Mouse (Mus musculus) heart, embryonic 14.5 days (tissue): ENCODE measurements around the gene Dennd4b. TPM values are rescaled to one million over a fixed set of nuclear protein-coding genes. Genes with fewer than 3 reads are reported as not detected.
"Not testable (repeated sequence)": the region's sequence is repeated elsewhere in the genome, so short reads cannot be mapped to it uniquely, and the experiment has no call there.

Source experiments
- ATAC-seq: fragments of 200-750 bp; cut with Nextera tagmentation; 2 replicates; pipeline ENCODE4 v1.8.0; 2017; ENCODE audit warnings: low read depth, moderate TSS enrichment; ENCODE audit not compliant: insufficient number of reproducible peaks, insufficient read depth, low FRiP score
- H3K27ac ChIP-seq, 2 experiments: fragments of 200-500 bp in 1 of 2; fragments of 300-500 bp in 1 of 2; sonication (generic) in 1 of 2; replicated peaks in 1 of 2; 2 replicates each; pipeline ENCODE4 v1.5.1; 2012 to 2014; ENCODE audit warnings: low read depth in 2 of 2, low read length in 2 of 2, control low read depth in 1 of 2, mild to moderate bottlenecking in 1 of 2, mixed read lengths in 1 of 2; ENCODE audit not compliant: control insufficient read depth in 1 of 2, insufficient read depth in 1 of 2
- H3K27me3 ChIP-seq: fragments of 300-500 bp; sonication (generic); 2 replicates; pipeline ENCODE4 v1.6.1; 2014; ENCODE audit warnings: mild to moderate bottlenecking, low read length, control low read depth; ENCODE audit not compliant: control insufficient read depth, insufficient read depth
- H3K36me3 ChIP-seq: fragments of 300-500 bp; sonication (generic); 2 replicates; pipeline ENCODE4 v1.6.1; 2014; ENCODE audit warnings: mild to moderate bottlenecking, control low read depth, low read length, mixed read lengths; ENCODE audit not compliant: control insufficient read depth, insufficient read depth
- H3K4me1 ChIP-seq, 2 experiments: fragments of 200-500 bp in 1 of 2; fragments of 300-500 bp in 1 of 2; sonication (generic) in 1 of 2; 2 replicates each; pipeline ENCODE4 v1.6.1; 2012 to 2014; ENCODE audit warnings: low read length in 2 of 2, control low read depth in 1 of 2, mixed read lengths in 1 of 2; ENCODE audit not compliant: control insufficient read depth in 2 of 2, insufficient read depth in 2 of 2
- H3K4me2 ChIP-seq: fragments of 300-500 bp; sonication (generic); 2 replicates; pipeline ENCODE4 v1.6.1; 2014; ENCODE audit warnings: mild to moderate bottlenecking, low read length
- H3K4me3 ChIP-seq, 2 experiments: fragments of 200-500 bp in 1 of 2; fragments of 300-500 bp in 1 of 2; sonication (generic) in 1 of 2; 2 replicates each; pipeline ENCODE4 v1.5.1; 2012 to 2014; ENCODE audit warnings: low read length in 2 of 2, mild to moderate bottlenecking in 2 of 2, control low read depth in 1 of 2, low read depth in 1 of 2, moderate library complexity in 1 of 2; ENCODE audit not compliant: control insufficient read depth in 1 of 2, insufficient read depth in 1 of 2
- H3K9ac ChIP-seq: fragments of 300-500 bp; sonication (generic); 2 replicates; pipeline ENCODE4 v1.6.1; 2014; ENCODE audit warnings: mild to moderate bottlenecking, low read length
- H3K9me3 ChIP-seq: fragments of 300-500 bp; sonication (generic); 2 replicates; pipeline ENCODE4 v1.6.1; 2016; ENCODE audit warnings: low read length, control low read depth; ENCODE audit not compliant: control insufficient read depth
- WGBS: fragments of 180-500 bp; shearing (Covaris S2); extraction: QIAGEN DNeasy Blood & Tissue Kit; methylation state at CpG from one replicate; pipeline ENCODE4 v1.1.7; 2014; 5-methylcytosine and 5-hydroxymethylcytosine counted together
- polyA plus RNA-seq: library from polyadenylated mRNA; unstranded; fragments of >200 nt; fragmentation: Nextera tagmentation; extraction: Ambion mirVana; gene quantifications from 2 replicates; pipeline ENCODE4 v1.2.1, GENCODE M21; 2014

Dennd4b gene
- polyA plus RNA-seq, 1 experiment from 2014 or later, result 5.6 TPM

DNA sequence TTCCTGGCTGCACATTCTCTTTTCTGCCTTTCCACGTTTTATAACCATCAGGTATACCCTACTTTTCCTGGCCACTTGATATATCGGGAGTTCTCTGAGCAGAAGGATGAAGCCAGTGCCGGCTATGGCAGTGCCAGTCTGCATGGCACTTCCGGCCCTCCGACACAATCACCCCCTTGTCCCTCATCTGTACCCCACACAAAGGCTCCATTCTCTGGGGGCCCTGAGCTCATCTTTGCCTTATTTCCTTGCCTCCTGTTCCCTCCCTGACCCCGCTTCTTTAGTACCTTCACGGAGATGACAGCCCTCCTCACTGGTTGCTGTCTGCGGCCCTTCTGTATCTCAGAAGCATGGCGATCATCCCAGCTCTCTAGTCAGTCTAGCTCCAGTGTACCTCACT is 15.7 kb downstream of the Dennd4b start:
- no peaks in the 10 kb centered on the region; a peak in 1 of 4 replicates for H3K4me1 ChIP-seq
- no peak overlapping the region for H3K9ac ChIP-seq
- no peak overlapping the region for H3K4me2 ChIP-seq
- H3K9me3 ChIP-seq, result no peaks in the 10 kb centered on the region
- H3K27ac ChIP-seq, result no peak overlapping the region
- 84% methylated on average over 9 of the region's 9 CpGs for WGBS
- ATAC-seq, result no peak
- peaks cover 57% of the 10 kb centered on the region for H3K36me3 ChIP-seq
- no peaks in the 10 kb centered on the region for H3K27me3 ChIP-seq
- no peak overlapping the region for H3K4me3 ChIP-seq

DNA sequence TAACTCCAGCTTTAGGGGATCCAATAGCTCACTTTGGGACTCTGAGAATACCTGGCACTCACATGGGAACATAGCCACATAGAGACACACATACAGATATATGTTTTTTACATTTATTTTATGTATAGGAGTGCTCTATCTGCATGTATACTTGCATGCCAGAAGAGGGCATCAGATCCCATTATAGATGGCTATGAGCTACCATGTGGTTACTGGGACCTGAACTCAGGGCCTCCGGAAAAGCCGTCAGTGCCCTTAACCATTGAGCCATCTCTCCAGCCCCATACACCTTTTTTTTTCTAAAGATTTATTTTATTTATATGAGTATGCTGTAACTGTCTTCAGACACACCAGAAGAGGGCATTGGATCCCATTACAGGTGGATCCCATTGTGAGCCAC is 19.2 kb downstream of the Dennd4b start:
- 99% methylated on average over 2 of the region's 2 CpGs for WGBS
- no peak for ATAC-seq
- Histone ChIP-seq H3K9ac (no peak overlapping the region), H3K27ac (no peak overlapping the region), H3K9me3 (no peaks in the 10 kb centered on the region), H3K36me3 (peaks cover 22% of the 10 kb centered on the region), H3K4me2 (no peak overlapping the region), H3K27me3 (no peaks in the 10 kb centered on the region), H3K4me3 (no peak overlapping the region), H3K4me1 (no peaks in the 10 kb centered on the region)

- H3K9ac ChIP-seq, H3K27ac ChIP-seq, ATAC-seq, H3K9me3 ChIP-seq, H3K4me2 ChIP-seq, H3K36me3 ChIP-seq, H3K27me3 ChIP-seq, H3K4me1 ChIP-seq, H3K4me3 ChIP-seq: not testable (repeated sequence)
- WGBS, result 62% methylated on average over 3 of the region's 3 CpGs
These were observed 24.4 kb downstream of the Dennd4b start for GRCm38 (mm10) chr3:90289403-90289802.

DNA sequence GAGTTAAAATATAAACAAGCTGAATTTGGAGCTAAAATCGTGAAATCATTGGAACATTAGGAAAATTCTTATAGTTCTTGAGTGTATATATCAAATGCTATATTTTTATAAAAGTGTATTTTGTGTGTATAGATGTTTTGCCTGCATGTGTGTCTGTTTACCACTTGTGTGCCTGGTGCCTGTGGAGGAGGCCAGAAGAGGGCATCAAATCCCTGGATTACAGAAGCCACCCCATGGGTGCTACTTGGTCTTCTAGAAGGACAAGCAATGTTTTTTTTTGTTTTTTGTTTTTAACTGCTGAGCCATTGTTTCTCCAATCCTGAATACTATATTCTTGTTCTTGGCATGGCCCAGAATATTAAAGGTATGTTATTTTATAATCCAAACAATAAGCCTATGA is 25.6 kb downstream of the Dennd4b start:
- ATAC-seq, result no peak
- no peaks in the 10 kb centered on the region for H3K9me3 ChIP-seq
- whole genome bisulfite sequencing, result 80% methylated on average over 1 of the region's 1 CpGs

GRCm38 (mm10) chr3:90291982-90292344 is 27.0 kb downstream of the Dennd4b start:
- H3K4me1 ChIP-seq, result peaks cover 0 to 17% of the 10 kb centered on the region in 2 experiments; a peak in 2 of 4 replicates
- H3K27me3 ChIP-seq, result no peaks in the 10 kb centered on the region
- H3K9me3 ChIP-seq, result no peaks in the 10 kb centered on the region
- peak overlapping the region; percentile 70 for H3K4me2 ChIP-seq
- peak overlapping the region in 1 of 2 experiments; percentile 62; a peak in 3 of 4 replicates for H3K4me3 ChIP-seq
- H3K27ac ChIP-seq, result peak overlapping the region; percentile 94 to 95; a peak in 3 of 4 replicates
- H3K9ac ChIP-seq, result peak overlapping the region; percentile 89
- no peak for ATAC-seq
- 42% methylated on average over 2 of the region's 2 CpGs for WGBS
- peaks cover 3% of the 10 kb centered on the region; the same call in 1 of the 2 replicates for H3K36me3 ChIP-seq

More for the DNA sequence above, 25.6 kb downstream of the Dennd4b start:
- H3K27ac ChIP-seq, result no peak overlapping the region
- H3K9ac ChIP-seq, result no peak overlapping the region
- no peak overlapping the region for H3K4me3 ChIP-seq
- no peaks in the 10 kb centered on the region for H3K27me3 ChIP-seq
- peaks cover 0 to 16% of the 10 kb centered on the region in 2 experiments; a peak in 2 of 4 replicates for H3K4me1 ChIP-seq
- H3K4me2 ChIP-seq, result no peak overlapping the region
- H3K36me3 ChIP-seq, result no peaks in the 10 kb centered on the region

GRCm38 (mm10) chr3:90292345-90293275 is 27.6 kb downstream of the Dennd4b start, which contains the start of gene Gatad2b:
Gatad2b (plus strand) TSS chr3:90293178.
- Histone ChIP-seq H3K27me3 (no peaks in the 10 kb centered on the region), H3K4me2 (peak within 1 kb of the TSS; percentile 94), H3K9ac (peak within 1 kb of the TSS; percentile 89), H3K27ac (peak within 1 kb of the TSS; percentile 95 to 96), H3K9me3 (no peaks in the 10 kb centered on the region), H3K36me3 (peaks cover 3% of the 10 kb centered on the region; the same call in 1 of the 2 replicates), H3K4me3 (peak within 1 kb of the TSS; percentile 75 to 99), H3K4me1 (peaks cover 0 to 17% of the 10 kb centered on the region in 2 experiments; a peak in 2 of 4 replicates)
- ATAC-seq, result peak; percentile 97
- under 1% methylated on average over 47 of the region's 47 CpGs for WGBS

- H3K9ac ChIP-seq, result peak overlapping the region; percentile 89
- under 1% methylated on average over 18 of the region's 68 CpGs for WGBS
These were observed 28.5 kb downstream of the Dennd4b start for GRCm38 (mm10) chr3:90293352-90294063.

More at GRCm38 (mm10) chr3:90293352-90294063, 28.5 kb downstream of the Dennd4b start:
- H3K36me3 ChIP-seq, result peaks cover 3% of the 10 kb centered on the region; the same call in 1 of the 2 replicates
- ATAC-seq, result peak; percentile 31
- H3K9me3 ChIP-seq, result no peaks in the 10 kb centered on the region
- peak overlapping the region; percentile 75 to 99 for H3K4me3 ChIP-seq
- peaks cover 0 to 17% of the 10 kb centered on the region in 2 experiments; a peak in 2 of 4 replicates for H3K4me1 ChIP-seq
- H3K27ac ChIP-seq, result peak overlapping the region; percentile 95 to 96
- H3K27me3 ChIP-seq, result no peaks in the 10 kb centered on the region
- H3K4me2 ChIP-seq, result peak overlapping the region; percentile 94
